Mouse (Mus musculus): ENCODE measurements around the gene Dhx36.
A peak's percentile ranks its signal among the peaks of the same experiment; 100 is the strongest.

DNA sequence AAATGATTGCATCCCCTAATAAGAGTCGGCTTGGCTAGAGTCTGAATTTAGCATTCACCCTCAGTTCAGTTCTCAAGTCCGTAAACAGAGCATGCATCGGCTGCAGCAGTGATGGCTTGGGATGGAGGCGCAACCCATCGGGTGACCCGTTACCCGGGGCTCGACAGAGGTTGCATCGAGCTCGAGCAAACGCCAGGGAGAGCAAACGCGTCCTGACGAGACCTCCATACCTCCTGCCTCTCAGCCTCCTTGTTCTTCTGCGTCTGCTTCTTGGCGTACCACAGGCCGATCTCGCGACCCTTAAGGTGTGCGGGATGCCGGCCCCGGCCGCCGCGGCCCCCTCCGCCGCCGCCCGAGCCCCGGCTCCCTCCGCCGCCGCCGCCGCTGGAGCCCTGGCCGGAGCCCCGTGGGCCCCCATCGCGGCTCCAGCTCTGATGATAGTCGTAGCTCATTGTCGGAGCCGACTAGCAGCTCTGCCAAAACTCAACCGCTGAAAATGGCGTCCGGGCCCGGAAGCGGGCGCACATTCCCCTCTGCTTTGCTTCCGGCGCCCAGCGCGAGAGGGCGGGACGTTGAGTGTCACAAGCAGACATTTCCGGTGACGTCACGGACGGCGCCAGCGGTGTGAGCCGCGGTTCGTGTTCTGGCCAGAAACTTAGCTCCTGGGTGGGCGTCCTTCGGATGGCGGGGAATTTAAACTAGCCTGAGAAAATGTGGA lies at the start of gene Dhx36:
- TF ChIP-seq CTCF (IDR thresholded peaks at IDR 0.05; ENCODE audit: borderline replicate concordance, control insufficient read depth, extremely low read depth, insufficient read depth, low read length, poor library complexity) (no peak; the same call in 1 of the 2 replicates), POLR2A (IDR thresholded peaks at IDR 0.05; ENCODE audit: control insufficient read depth, extremely low read depth, insufficient read depth, low read length, poor library complexity) (peak; percentile 62; the same call in 1 of the 2 replicates)
